Mouse (Mus musculus) lung, postnatal 36 days (tissue): Measurements from ENCODE around the gene Sh3bgrl2.

Source experiments
- DNase-seq: peaks from one replicate; pipeline ENCODE4 v3.0.0; 2022; ENCODE audit warnings: mixed read lengths

The Sh3bgrl2 gene

DNA sequence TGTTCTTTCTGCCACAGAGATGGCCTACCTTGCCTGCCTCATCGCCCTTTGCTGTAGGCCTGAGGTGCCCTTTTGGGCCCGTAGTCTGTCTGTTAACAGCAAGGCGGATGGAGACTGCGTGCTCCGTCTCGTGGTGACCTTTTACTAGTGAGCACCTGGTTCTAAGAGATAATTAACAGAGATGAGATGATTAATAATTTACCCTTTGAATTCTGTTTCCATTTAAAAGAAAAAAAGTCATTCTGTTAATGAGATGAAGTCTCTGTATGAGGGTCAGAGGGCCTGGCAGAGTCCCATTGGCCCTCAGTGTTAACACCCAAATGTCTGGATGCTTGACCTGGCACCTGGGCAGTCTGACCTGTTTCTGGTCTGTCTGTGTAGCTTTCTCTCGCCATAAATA lies 14.8 kb downstream of the Sh3bgrl2 start:
- DNase-seq = no peak

DNA sequence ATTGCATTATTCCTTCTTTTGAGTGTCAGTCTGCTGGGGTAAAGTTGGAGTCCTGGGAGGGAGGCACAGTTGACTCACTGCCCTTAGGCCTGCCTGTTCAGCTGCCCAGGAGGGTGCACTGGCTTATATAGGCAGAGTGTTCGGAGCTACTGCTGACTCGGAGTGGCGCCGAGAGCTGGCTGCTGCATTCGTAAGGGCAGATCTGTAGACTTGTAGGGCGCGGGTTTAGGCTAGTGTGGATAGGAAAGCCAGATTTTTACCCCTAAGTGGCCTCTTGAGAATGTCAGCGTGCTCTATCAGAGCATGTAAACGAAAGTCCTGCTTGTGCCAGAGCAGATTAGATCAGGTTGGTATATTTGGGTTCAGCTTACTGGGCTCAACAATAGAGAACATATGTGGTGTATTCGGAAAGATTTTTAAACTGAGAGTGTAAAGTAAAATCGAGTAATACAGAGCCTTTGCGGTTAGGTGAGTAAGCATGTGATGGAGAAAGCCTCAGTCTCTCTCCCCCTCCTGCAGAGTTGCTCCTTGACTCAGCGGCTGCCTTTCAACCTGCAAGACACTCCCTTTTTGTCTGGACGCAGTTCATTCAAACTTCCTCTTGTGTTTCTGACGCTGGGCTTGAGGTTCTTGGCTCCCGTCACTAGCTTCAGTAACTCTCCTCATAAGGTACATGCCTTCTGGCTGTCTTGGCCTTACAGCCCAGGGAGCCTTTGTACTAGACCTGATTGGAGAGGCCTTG lies 15.9 kb downstream of the Sh3bgrl2 start:
- DNase-seq = peak; percentile 49

GRCm38 (mm10) chr9:83564934-83565652 lies 17.0 kb downstream of the Sh3bgrl2 start:
- DNase-seq = no peak

DNA sequence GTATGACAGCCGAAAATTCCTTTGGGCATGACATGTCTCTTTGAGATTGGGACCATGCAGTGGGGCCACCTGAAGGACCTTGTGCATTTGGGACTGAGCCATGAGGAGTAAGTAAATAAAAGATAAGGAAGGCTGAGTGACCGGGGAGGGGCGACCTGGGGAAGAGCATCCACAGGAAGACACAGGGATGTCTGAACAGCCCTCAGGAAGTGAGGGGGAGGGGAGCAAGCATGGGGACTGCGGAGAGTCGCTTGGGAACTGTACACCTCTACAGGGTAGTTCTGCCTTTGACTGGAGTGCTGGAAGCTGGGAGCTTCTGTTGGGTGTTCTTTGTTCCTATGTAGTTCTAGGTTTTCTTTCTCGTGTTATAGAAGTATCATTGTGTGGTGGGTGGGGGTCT lies 18.0 kb downstream of the Sh3bgrl2 start:
- DNase-seq = no peak

GRCm38 (mm10) chr9:83568125-83568524 lies 20.0 kb downstream of the Sh3bgrl2 start:
- peak; percentile 30 for DNase-seq

GRCm38 (mm10) chr9:83568937-83569336 lies 20.8 kb downstream of the Sh3bgrl2 start:
- DNase-seq = no peak

- no peak for DNase-seq
These were observed 21.8 kb downstream of the Sh3bgrl2 start for GRCm38 (mm10) chr9:83569898-83570297.

- DNase-seq = no peak
These were observed 23.2 kb downstream of the Sh3bgrl2 start for GRCm38 (mm10) chr9:83571315-83571714.

DNA sequence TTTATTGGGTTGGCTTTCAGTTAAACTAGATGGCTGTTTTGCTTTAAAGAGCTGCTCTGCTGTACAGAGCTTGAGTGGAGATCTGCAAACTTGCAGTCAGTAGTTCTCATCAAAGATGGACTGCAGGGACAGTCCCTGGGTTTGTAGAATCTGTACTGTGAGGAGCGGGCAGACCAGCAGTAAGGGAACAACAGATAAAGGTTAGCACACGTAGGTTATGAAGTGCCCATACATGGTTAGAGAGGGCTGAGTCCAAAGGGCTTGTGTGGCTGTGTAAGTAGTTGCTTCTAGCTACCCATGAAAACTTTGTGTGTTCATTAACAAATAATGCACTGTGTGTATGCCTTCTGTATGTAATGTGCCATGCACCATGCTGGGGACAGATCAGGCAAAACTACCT lies 24.2 kb downstream of the Sh3bgrl2 start:
- no peak for DNase-seq

- DNase-seq = peak; percentile 14
These were observed 24.7 kb downstream of the Sh3bgrl2 start for GRCm38 (mm10) chr9:83572870-83573269.

DNA sequence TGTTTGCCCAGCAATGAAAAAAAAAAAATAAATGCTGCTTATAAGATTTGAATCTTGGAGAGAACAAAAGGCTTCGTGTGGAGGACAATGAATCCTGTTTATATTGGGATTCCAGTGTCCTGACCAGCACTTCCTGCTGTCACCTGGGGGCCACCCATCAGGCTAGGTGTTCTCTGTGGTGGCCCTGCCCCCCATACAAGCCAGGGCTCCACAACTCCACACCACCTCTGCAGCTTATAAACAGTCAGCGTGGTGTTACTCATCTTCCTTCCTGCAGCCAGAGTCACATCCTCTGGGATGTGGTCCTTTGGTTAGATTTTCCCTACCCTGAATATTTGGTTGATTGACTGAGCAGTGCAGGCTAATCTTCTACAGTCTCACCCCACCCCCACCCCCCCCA lies 25.5 kb downstream of the Sh3bgrl2 start:
- peak; percentile 19 for DNase-seq

DNA sequence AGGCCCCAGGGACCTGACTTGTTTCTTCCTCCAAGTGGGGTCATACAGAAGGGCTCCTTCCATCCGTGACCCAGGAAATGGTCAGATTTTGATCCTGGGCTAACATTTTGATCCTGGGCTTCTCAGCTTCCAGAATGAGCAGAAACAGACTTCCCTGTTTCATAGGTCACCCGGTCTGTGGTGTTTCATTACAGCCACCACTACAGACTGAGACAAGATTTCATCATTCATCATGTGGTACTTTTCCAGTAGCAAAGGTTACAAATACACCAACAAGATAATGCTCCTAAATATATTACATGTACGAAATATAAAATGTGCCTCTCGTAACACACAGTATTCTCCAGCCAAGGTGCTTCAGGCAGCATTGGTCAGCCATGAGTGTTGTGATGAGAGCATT lies 27.3 kb downstream of the Sh3bgrl2 start:
- no peak for DNase-seq

DNA sequence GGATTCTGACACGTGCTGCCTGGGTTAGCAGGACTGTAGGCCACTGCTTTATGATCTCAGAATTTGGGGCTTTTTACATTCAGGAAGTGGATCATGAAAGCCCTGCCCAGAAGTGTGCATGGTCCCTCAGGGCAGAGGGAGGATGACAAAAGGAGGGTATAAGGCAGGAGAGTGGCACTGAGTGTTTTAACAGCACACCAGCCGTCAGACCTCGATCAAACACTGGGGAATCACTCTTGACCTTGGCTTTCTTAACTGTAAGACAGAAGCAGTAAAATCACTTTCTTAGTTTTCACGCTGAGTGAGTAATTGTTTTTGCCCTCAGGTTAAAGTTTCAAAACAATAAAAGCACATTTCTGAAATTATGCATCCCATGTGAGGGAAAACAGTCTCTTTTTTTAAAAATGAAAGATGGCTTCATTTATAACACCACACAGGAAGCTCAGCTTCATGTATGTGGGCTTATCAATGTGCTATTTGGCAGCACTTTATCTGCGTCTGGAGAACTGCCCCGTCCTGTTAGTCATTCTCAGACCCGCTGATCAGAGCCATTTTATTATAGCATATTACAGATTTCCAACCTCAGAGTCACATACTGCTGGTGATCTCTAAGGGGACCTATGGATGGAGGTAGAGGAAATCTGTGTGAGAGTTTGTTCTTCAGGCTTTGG lies 28.0 kb downstream of the Sh3bgrl2 start:
- DNase-seq = no peak

- DNase-seq = no peak
These were observed 28.5 kb downstream of the Sh3bgrl2 start for GRCm38 (mm10) chr9:83576689-83577057.

DNA sequence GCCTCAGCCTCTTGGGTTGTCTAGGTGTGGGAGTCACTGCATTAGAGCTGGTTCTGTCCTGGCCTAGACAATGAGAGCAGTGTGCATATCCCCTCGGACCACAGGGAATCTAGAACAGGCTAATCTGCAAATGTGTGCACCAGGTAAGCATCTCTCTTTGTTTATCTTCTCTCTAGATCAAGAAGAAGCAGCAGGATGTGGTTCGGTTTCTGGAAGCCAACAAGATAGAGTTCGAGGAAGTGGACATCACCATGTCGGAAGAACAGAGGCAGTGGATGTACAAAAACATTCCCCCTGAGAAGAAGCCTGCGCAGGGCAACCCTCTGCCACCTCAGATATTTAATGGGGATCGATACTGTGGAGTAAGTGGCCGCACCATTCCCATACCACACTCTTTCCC lies 29.1 kb downstream of the Sh3bgrl2 start:
- DNase-seq = no peak

GRCm38 (mm10) chr9:83579049-83579448 lies 30.9 kb downstream of the Sh3bgrl2 start:
- DNase-seq = no peak

DNA sequence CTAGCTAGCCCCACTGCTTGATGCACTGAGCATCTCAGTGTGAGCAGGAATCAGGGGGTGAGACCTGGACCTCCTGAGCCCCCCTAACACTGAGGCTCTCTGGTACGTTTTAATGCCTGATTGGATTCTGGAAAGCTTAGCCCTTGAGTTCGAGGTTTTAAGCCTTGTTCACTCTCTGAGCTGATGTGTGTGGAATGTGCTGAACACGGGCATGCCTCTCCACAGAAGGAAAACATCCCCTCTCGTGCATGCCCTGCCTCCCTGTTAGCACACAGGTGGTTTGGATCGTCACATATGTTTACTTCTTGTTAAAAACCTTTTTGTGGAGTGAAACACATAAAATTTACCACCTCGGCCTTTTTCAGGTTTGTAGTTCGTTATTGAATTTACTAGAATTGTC lies 34.6 kb downstream of the Sh3bgrl2 start:
- no peak for DNase-seq

DNA sequence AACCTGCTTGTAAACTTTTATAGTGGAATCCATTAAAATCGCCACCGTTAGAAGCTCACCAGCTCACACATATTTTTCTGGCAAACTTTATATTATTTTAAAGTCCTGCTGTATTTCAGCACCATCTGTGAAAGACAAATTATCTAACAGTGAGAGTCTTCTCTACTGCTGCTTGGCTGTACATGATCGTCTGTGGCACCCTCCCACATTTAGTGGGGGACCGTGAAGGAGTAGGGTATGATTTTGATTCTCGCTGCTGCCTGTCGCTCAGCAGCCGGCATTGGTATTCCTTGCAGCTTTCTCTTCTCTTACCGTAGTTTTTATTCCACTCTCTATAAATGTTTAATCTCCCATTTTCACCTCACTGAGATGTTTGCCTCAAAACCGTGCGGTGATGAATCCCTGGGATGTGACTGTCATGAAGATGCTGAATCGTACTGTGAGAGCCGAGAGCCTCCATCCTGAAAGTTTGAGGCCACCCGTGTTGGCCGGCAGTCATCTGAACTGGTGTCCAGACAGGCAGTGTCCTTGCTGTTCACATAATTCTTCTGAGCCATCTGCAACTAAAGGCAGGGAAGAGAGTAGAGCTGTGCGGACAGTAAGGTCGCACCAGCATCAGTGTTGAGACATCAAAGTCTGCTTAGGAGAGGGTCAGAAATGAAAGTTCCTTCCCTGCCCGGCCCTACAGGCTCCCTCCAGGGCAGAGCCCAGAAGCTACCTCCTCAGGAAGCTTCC lies 38.4 kb downstream of the Sh3bgrl2 start:
- no peak for DNase-seq

DNA sequence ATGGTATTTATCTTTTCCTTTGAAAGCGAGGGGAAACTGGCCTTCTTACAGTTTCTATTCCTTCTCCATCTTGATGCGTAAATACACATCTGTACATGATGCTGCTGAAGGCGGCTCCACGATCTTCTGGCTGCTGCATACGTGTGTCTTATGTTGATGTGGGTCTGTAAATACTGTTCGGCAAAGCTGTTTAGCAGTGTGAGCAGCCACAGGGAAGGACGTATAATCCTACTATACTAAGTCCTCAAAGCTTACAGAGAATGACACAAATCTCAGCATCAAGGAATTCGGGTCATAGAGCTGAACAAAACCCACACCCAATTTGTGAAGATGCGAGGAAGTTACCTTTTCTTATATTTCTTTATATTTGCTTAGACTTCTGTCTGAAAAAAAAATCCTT lies 39.0 kb downstream of the Sh3bgrl2 start:
- DNase-seq = no peak

DNA sequence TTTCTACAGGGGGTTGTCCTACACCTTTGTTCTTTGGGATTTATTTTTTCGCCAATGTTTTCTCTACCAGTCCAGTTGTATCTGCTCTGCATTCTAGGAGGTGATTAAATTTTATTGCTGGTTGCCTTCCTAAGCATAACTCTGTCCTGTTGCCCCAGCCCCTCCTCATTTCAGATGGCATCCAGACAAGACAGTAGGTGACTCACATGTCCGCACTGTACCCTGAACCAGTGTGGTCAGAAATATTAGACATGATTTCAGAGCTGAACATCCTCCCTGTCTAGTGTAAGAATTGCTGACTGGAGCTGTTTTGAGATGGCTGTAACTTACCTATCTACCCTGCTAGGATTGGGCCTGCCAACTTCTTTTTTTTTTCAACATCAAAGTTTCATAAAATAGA lies 40.9 kb downstream of the Sh3bgrl2 start:
- no peak for DNase-seq

- DNase-seq = no peak
These were observed 41.7 kb downstream of the Sh3bgrl2 start for GRCm38 (mm10) chr9:83589680-83590467.

DNA sequence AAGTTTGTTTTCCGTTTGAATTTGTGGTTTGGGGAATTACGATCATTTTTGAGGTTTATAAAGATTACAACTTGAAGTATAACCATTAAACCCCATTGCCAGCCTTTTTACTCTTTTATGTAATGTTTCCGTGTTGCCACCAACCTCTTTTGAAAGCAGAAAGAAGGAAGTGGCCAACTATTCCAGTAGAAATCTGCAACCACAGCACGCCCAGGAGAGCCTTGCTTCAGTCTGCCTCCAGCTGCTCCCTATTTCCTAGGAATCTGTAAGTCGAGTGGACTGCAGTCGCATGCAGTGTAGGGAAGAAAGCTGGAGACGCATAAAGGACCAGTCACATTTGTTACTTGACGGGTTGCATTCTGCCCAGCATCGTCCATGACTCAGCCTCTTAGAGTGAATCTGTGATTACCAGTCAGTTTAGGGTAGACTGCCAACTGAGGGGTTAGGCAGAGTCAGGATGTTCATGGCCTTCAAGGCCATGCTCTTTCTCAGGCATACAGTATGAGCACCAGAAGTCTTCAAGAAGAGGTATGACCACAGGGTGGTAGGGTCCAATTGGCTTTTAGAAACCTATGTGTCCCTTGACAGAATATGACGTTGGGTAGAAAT lies 43.8 kb downstream of the Sh3bgrl2 start:
- peak; percentile 15 for DNase-seq
